Mouse (Mus musculus) embryo, embryonic 10 days (tissue): ENCODE measurements around the gene Mst1r.

Source experiments
- DNase-seq: peaks from one replicate; pipeline ENCODE4 v3.0.0-alpha.2; 2015; ENCODE audit warnings: low spot score

Mst1r gene

DNA sequence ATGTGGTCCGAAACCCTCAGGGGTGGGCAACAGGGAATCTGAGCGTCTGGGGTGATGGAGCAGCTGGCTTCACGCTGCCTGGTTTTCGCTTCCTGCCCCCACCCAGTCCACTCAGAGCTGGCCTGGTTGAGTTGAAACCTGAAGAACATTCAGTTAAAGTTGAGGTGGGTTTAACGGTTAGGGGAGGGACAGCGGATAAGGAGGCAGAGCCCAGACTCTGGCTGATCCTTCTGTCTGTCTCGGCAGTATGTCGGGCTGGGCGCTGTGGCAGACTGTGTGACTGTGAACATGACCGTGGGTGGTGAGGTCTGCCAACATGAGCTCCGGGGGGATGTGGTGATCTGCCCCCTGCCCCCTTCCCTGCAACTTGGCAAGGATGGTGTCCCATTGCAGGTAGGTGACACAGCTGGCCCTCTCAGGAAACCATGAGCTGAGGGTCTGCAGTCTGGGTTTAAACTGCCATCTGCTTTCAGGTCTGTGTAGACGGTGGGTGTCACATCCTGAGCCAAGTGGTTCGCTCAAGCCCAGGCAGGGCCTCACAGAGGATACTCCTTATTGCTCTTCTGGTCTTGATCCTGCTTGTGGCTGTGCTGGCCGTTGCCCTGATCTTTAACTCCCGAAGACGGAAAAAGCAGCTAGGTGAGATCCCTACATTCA lies 8.2 kb downstream of the Mst1r start:
- DNase-seq: no peak

- DNase-seq: peak; percentile 78
Observed at GRCm38 (mm10) chr9:107917895-107918608, 11.4 kb downstream of the Mst1r start.

DNA sequence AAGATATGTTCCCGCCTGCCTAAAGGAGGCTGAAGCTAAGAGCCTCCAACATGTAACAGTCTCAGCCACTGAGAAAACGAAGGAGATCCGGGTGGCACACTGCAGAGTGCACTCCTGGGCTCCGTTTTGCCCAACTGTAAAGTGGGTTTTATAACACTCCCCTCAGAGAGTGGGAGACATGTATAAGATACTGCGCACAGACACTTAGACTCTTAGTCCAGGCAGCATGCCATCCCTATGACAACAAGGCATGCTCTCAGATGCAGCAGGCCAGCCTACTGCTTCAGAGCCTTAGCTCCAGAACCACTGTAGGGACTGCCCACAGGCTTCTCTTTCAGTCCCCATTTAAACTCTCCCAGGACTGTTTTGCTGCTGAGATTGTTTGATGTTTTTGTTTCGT lies 12.2 kb downstream of the Mst1r start:
- no peak for DNase-seq

DNA sequence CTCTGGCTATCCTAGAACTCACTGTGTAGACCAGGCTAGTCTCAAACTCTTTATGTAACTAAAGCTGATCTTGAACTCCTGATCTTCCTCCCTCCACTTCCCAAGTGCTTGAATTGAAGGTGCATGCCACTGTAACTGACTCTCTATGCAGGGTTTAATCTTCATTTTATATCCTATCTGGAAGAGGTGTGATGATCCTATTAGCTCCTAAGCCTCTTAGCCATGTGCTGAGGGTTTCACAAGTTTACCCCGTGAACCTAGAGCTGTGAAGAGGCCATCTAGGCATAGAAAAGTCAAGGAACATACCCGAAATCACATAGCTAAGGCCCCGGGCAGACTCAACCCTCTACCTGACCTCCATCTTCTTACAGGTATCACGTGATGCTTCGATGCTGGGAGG lies 12.8 kb downstream of the Mst1r start:
- no peak for DNase-seq

- DNase-seq: peak; percentile 68
Observed at GRCm38 (mm10) chr9:107923021-107923420, 16.3 kb downstream of the Mst1r start.

- DNase-seq: no peak
Observed at GRCm38 (mm10) chr9:107923956-107924355, 17.3 kb downstream of the Mst1r start.

DNA sequence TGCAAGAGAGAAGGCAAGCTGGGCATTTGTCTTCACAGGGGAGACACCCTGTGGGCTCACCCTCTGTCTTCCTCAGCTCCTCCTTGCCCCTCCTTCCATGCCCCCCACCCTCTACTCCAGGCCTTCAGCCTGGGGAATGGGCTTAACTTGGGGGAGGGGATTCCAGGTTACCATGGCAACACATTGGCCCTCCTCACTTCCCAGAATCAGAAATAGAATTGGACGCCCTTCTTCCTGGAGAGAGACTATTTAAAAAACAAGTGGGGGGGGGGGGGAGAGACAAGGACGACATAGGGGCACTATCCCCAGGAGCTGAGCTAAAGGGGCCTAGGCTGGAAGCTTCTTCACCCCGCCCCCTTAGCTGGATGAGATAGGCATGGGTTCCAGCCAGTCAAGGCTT lies 18.6 kb downstream of the Mst1r start:
- DNase-seq: no peak

DNA sequence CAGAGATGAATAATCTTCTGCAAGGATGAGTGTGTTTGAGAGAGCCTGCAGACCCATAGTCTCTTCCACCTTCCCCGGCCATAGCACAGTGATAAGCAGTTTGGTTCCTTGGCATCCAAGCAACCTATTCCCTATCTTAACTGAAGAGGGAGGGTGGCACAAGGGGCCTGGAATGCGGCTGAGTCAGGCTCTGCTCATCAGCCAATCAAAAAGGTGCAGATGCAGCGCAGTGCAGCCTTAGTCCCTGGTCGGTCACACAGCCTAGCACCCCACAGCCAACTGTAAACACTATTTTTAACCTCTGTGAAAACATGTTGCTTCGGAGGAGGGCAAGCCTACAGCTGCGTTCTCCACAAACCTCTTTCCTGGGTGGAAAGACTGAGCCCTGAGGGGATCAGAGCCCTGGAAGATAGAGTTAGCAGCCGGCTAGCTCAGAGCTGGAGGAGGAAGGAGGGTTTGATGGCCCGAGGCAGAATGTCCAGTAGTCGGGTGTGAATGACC lies 20.3 kb downstream of the Mst1r start:
- no peak for DNase-seq

DNA sequence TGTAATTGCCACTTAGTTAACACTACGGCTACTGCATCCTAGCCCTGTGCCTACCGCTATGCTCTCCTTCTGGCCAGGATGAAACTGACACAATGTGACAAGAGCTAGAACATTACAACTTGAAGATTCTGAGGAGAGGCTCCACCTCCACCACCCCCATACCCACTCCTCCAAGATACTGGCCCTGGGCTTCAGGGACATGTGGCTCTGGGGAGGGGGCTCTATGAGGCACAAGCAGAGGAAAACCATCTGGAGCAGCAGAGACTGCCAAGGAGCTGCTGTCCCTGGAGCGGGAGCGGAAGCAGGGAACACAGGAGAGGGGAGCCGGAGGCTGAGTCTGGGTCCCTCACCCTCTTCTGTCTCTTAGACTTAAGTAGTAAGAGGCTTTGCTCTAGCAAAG lies 21.1 kb downstream of the Mst1r start:
- no peak for DNase-seq

- DNase-seq: no peak
Observed at GRCm38 (mm10) chr9:107928169-107928568, 21.5 kb downstream of the Mst1r start, which contains the start of gene Actl11. Gene Actl11, plus strand, starts transcription at chr9:107928469.

- DNase-seq: no peak
Observed at GRCm38 (mm10) chr9:107932221-107932620, 25.5 kb downstream of the Mst1r start.

DNA sequence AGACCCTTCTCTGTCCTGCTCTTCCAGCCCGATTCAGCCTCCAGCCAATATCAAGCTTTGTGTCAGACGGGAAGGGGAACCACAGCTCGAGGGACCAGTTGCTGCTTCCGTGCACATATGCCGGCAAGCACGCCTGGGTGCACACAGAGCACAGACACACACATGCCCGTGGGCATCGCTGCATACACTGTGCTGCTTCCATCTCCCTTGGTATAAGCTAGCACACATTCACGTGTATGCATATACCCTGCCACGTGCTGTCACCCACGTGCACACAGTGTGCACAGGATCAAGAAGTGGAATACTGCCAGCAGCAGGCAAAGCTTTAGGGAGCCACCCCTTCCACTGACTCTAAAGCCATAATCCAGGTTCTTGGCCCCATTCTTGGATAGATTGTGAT lies 27.5 kb downstream of the Mst1r start:
- no peak for DNase-seq

GRCm38 (mm10) chr9:107935374-107935773 lies 28.7 kb downstream of the Mst1r start, which contains the start of gene Camkv:
Gene Camkv, plus strand, starts transcription at chr9:107935674.
- no peak for DNase-seq

DNA sequence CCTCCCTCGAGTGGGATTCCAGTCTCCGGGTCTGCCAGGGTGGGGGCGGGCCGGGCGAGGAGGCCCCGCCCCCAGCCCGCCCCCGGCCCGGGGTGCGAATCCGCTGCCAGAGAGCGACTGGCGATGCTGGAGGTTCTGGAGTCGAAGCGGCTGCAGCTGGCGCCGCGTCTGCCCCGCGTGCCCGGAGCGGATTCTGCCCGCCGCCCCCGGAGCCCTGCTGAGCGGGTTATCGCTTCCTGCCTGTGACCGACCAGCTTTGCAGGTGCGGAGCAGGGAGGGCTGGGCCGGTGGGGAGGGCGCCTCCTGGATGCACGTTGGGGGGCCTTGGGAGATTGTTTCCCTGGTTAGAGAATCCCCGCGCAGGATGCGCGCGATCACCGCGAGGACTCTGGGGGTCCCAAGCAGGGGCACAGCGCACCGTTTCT lies 29.1 kb downstream of the Mst1r start:
- peak; percentile 35 for DNase-seq

DNA sequence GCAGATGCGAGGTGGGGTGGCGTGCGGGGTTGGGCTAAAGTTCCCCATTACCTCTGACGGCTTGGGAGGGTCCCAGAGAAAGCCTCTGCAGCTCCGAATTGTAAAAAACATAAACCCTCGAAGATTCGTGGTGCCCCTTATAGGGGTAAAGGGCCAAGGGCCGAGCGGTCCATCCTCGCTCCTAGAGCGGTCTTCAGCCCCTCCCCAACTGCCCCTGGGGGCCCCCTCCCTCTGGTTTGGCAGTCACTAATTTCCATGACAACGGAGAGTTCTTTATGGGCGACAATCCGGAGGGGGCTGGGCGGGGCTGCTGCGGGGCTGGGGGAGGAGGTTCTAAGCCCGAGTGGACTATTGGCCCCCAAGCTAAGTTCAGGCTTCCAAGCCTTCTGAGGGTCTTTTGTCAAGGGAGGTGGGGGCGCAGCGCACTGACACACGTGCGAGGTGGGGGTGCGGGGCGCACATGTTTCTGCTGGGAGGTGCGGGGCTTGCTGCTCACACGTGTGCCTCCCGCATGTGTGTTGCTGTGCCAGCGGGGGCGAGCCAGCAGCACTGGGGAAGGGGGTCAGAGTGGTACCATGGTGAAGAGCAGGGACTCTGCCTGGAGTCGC lies 29.6 kb downstream of the Mst1r start:
- DNase-seq: peak; percentile 36

- no peak for DNase-seq
Observed at GRCm38 (mm10) chr9:107936831-107937230, 30.2 kb downstream of the Mst1r start.

DNA sequence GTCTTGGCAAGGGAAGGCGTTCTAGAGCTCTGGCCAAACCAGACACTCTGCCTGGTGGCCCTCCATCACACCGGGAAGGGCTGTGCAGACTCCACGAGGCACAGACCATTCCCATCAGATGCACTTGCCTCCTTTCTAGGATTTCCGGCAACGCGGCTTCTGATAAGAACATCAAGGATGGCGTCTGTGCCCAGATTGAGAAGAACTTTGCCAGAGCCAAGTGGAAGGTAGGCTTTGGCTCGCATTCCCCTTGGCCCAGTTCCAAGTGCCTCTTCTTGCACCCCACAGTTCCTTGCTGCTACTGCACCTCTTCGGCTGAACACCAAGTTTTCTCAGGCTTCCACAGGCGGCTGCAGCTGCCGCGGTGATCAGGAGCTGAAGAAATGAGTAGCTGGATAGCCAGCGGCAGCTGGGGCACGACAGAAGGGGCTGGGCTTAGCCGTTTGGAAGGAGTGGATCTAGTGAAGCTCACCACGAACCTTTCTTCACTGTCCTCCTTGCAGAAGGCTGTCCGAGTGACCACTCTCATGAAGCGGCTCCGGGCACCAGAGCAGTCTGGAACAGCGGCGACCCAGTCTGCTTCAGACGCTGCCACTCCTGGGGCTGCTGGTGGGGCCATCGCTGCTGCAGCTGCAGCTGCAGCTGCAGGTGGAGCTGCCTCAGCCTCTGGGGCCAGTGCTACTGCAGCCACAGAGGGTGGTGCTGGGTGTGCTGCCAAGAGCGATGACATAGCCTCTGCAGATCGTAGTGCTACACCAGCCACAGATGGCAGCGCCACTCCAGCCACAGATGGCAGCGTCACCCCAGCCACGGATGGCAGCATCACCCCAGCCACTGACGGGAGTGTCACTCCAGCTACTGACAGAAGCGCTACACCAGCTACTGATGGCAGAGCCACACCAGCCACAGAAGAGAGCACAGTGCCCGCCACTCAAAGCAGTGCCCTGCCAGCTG lies 40.8 kb downstream of the Mst1r start:
- DNase-seq: no peak

- DNase-seq: no peak
Observed at GRCm38 (mm10) chr9:107949184-107949921, 42.7 kb downstream of the Mst1r start.

- no peak for DNase-seq
Observed at GRCm38 (mm10) chr9:107949922-107950235, 43.2 kb downstream of the Mst1r start, which contains the start of gene Traip. Gene Traip, plus strand, starts transcription at chr9:107950136.

DNA sequence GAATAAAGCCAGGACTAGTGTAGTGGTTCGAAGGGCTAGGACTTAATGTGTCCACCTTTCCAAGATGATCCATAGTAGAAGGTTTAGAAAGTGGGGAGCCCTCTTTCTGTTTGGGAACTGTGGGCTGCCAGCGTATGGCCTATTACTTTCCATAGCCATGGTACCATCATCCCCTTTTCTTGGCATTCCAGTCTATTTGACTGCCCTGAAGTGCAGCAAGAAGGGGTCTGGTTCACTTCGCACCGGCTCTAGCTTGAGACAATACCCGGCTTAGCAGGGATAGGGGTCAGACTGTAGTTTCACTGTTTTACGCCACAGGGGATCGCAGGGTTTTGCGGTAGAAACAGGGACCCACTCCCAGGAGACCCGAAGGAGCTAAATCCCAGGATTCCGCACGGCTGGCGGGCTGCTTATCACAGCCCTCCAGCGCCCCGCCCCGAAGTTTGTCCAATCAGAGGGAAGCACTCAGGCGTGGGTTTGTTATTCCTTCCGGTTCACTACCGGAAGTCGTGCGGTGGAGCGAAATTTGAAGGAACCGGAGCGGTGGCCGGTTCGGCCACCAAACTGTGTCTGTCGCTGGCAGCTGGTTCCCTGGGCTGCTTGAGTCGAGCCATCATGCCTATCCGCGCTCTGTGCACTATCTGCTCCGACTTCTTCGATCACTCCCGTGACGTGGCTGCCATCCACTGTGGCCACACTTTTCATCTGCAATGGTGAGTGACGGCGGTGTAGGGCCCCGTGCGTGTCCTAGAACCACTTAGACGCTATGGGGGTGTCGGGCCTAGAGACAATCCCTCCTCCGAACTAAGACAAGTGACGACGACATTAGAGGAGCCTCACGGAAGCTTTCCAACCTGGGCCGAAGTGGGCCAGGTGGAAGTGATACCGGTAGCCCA lies 44.0 kb downstream of the Mst1r start:
- peak; percentile 94 for DNase-seq
